Mouse (Mus musculus) ES-E14 (cell line): ENCODE measurements around the gene Gm21663. TPM values are rescaled to one million over a fixed set of nuclear protein-coding genes. Genes with fewer than 3 reads are reported as not detected.

Experiments used
- DNase-seq: peaks from one replicate; pipeline ENCODE4 v3.0.0-alpha.2; 2013; ENCODE audit warnings: low read depth, low spot score
- H3K27ac ChIP-seq: 2 replicates; pipeline ENCODE4 v1.5.1; 2012; ENCODE audit warnings: low read depth, mild to moderate bottlenecking, low read length, moderate library complexity, mixed read lengths; ENCODE audit not compliant: poor library complexity, insufficient read depth, severe bottlenecking
- H3K36me3 ChIP-seq: 2 replicates; pipeline ENCODE4 v1.6.1; 2012; ENCODE audit warnings: mild to moderate bottlenecking, low read length, moderate library complexity, mixed read lengths; ENCODE audit not compliant: control insufficient read depth, poor library complexity, insufficient read depth, severe bottlenecking
- H3K4me1 ChIP-seq, 2 experiments: fragments of 150-350 bp in 1 of 2; sonication (generic) in 1 of 2; 2 replicates each; pipeline ENCODE4 v1.6.1; 2012; ENCODE audit warnings: low read length in 2 of 2, mild to moderate bottlenecking in 1 of 2, mixed read lengths in 1 of 2; ENCODE audit not compliant: control insufficient read depth in 2 of 2, insufficient read depth in 2 of 2, poor library complexity in 1 of 2
- H3K4me3 ChIP-seq, 2 experiments: fragments of 150-350 bp in 1 of 2; sonication (generic) in 1 of 2; 2 replicates each; pipeline ENCODE4 v1.5.1; 2012; ENCODE audit warnings: low read length in 2 of 2, low read depth in 1 of 2, mild to moderate bottlenecking in 1 of 2, mixed read lengths in 1 of 2; ENCODE audit not compliant: insufficient read depth in 1 of 2, poor library complexity in 1 of 2, severe bottlenecking in 1 of 2
- H3K9ac ChIP-seq: 2 replicates; pipeline ENCODE4 v1.6.1; 2012; ENCODE audit warnings: low read depth, mild to moderate bottlenecking, low read length, mixed read lengths; ENCODE audit not compliant: poor library complexity, insufficient read depth, severe bottlenecking
- H3K9me3 ChIP-seq: fragments of 150-350 bp; sonication (generic); 2 replicates; pipeline ENCODE4 v1.6.1; 2012; ENCODE audit warnings: low read depth, mild to moderate bottlenecking, low read length; ENCODE audit not compliant: control insufficient read depth, insufficient read depth
- CHD2 ChIP-seq: IDR thresholded peaks from 2 replicates; pipeline ENCODE4 v1.6.1; 2014; ENCODE audit warnings: mild to moderate bottlenecking, low read depth, low read length, inconsistent platforms
- HCFC1 ChIP-seq: IDR thresholded peaks from 2 replicates; pipeline ENCODE4 v1.6.1; 2012; ENCODE audit warnings: low read length, inconsistent platforms, borderline replicate concordance; ENCODE audit not compliant: insufficient read depth
- MAFK ChIP-seq: IDR thresholded peaks from 2 replicates; pipeline ENCODE4 v1.6.1; 2014; ENCODE audit warnings: mild to moderate bottlenecking, low read depth, low read length, inconsistent platforms; ENCODE audit not compliant: insufficient read depth
- ZC3H11A ChIP-seq: IDR thresholded peaks from 2 replicates; pipeline ENCODE4 v1.6.1; 2012; ENCODE audit warnings: low read depth, mild to moderate bottlenecking, inconsistent platforms, low read length, borderline replicate concordance
- ZNF384 ChIP-seq: IDR thresholded peaks from 2 replicates; pipeline ENCODE4 v1.6.1; 2012; ENCODE audit warnings: low read depth, low read length, inconsistent platforms
- in situ Hi-C, 2 experiments: fragments of 600-800 bp; cut with MboI; formaldehyde crosslinking; loops; one replicate each; pipeline ENCODE4 v1.15.1; 2025; ENCODE audit warnings: low sequenced_read_pairs in 2 of 2, inconsistent platforms in 1 of 2; ENCODE audit not compliant: unreplicated experiment in 2 of 2
- total RNA-seq: library from RNA; depleted of rRNA; stranded (reverse); fragments of 300-350 nt; gene quantifications from 2 replicates; pipeline ENCODE4 v1.2.3, GENCODE M21; 2012; rRNA removed

The Gm21663 gene
- total RNA-seq, 1 experiment, result not detected

DNA sequence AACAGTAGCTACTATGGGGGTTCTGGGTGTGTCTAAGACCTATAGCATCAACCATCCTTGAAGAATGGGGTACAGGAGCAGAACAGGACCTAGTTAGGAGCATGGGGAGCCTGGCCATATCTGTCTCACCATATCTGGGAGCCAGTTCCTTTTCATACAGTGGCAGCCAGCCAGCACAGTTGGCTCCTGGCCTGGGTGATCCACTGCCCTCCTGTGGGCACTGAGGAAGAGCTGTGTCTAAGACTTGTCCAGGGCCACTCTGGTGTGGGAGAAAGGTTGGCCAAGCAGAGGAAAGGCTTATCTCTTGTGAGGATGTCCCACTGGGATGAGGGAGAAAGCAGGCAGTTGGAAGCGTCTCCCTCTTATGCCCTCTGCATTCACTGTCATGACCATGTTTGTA lies 50.9 kb downstream of the Gm21663 start:
- H3K9ac ChIP-seq, result no peak overlapping the region
- H3K4me3 ChIP-seq, result no peak overlapping the region
- H3K9me3 ChIP-seq, result no peaks in the 10 kb centered on the region
- no peaks in the 10 kb centered on the region for H3K36me3 ChIP-seq
- no peaks in the 10 kb centered on the region for H3K4me1 ChIP-seq
- DNase-seq, result no peak
- in situ Hi-C loops, result no loop called here
- no peak for TF ChIP-seq MAFK
- TF ChIP-seq HCFC1, result no peak
- TF ChIP-seq CHD2, result no peak
- TF ChIP-seq ZNF384, result no peak
- TF ChIP-seq ZC3H11A, result no peak
- H3K27ac ChIP-seq, result no peak overlapping the region

DNA sequence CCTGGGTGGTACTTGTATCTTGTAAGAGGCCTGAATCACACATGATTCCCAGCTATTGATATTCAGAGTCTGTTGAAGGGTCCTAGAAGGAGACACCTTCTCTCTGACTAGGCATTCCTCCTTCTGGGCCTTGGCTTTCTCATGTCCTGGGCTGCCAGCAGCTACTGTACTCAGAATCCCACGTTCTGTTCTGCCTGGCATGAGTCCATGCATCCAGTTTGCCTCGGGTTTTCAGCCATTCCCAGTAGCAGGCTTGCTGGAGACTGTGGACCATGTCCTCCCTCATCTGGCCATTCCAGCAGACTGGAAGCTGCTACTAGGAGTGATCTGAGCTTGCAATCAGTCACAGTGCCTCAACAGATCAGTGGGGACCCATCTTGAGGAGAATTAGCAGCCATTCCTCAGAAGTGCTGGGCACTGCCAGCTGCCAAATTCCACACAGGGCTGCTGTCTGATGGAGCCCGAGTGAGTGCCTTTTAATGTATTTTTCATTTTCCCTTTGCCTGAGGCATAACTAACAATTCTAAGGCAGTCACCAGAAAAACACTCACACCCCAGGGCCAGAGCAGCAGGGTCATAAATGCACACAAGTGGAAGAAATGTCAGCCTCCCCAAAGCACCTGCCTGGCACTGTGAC lies 52.3 kb downstream of the Gm21663 start:
- no peak overlapping the region for H3K27ac ChIP-seq
- no peaks in the 10 kb centered on the region for H3K36me3 ChIP-seq
- H3K9ac ChIP-seq, result no peak overlapping the region
- H3K4me3 ChIP-seq, result no peak overlapping the region
- H3K9me3 ChIP-seq, result no peaks in the 10 kb centered on the region
- no peaks in the 10 kb centered on the region for H3K4me1 ChIP-seq
- in situ Hi-C loops, result no loop called here
- DNase-seq, result no peak
- TF ChIP-seq MAFK (no peak), ZC3H11A (no peak), HCFC1 (no peak), ZNF384 (no peak), CHD2 (no peak)

DNA sequence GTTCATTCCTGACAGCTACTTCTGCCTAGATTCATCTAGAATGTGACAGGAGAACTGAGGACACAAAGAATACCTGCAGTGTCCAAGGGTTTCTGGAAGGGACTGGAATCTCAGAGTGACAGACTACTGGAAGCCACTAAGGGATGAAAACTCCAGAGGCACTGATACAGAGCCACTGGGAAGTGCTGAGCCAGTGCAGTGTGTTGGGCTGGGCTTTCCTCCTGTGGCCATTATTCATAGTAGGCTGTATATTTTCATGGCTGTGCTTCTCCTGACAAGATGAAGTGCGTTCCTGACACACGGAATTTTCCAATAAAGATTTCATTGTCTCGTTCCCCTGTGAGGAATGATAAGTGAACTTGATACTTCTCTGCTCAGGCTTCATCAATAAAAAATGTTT lies 55.5 kb downstream of the Gm21663 start:
- Histone ChIP-seq H3K9me3 (no peaks in the 10 kb centered on the region), H3K9ac (no peak overlapping the region), H3K4me3 (no peak overlapping the region), H3K27ac (no peak overlapping the region), H3K36me3 (no peaks in the 10 kb centered on the region), H3K4me1 (no peaks in the 10 kb centered on the region)
- DNase-seq, result no peak
- TF ChIP-seq ZNF384, result no peak
- no peak for TF ChIP-seq HCFC1
- no peak for TF ChIP-seq ZC3H11A
- TF ChIP-seq CHD2, result no peak
- TF ChIP-seq MAFK, result no peak
- in situ Hi-C loops, result no loop called here

Other genes starting within 250 kb of the Gm21663 start
- gene Xrcc2, start 236.6 kb downstream of the Gm21663 start, total RNA-seq, result 32.1 and 39.0 TPM in 2 replicates
- gene Actr3b, start 182.4 kb downstream of the Gm21663 start, total RNA-seq, result 9.0 and 9.6 TPM in 2 replicates
- gene Gm21671, start 12.0 kb upstream of the Gm21663 start, total RNA-seq, result not detected in 2 replicates
- not detected in 2 replicates for gene Gm21680, start 30.3 kb upstream of the Gm21663 start, total RNA-seq
- 0.21 TPM in 1 of 2 replicates, not detected in the other for gene Gm21698, start 46.3 kb upstream of the Gm21663 start, total RNA-seq
- gene Gm1979, start 62.4 kb upstream of the Gm21663 start, total RNA-seq, result not detected in 2 replicates
- not detected in 2 replicates for gene Gm5862, start 80.5 kb upstream of the Gm21663 start, total RNA-seq
- not detected in 2 replicates for gene Speer4a, start 97.2 kb upstream of the Gm21663 start, total RNA-seq
- gene Gm7347, start 116.2 kb upstream of the Gm21663 start, total RNA-seq, result not detected in 2 replicates
- gene Gm10471, start 146.9 kb upstream of the Gm21663 start, total RNA-seq, result not detected in 2 replicates
- gene 5031410I06Rik, start 163.0 kb upstream of the Gm21663 start, total RNA-seq, result 0.09 TPM in 1 of 2 replicates, not detected in the other
- gene Gm10220, start 179.0 kb upstream of the Gm21663 start, total RNA-seq, result not detected in 2 replicates